Mouse (Mus musculus): Measurements from ENCODE around the gene 2610507B11Rik. TPM values are rescaled to one million over a fixed set of nuclear protein-coding genes. Genes with fewer than 3 reads are reported as not detected.

2610507B11Rik gene
- polyA plus RNA-seq, 1 experiment from 2014 or later = 86.5 TPM

Other genes with a start within 250 kb of the 2610507B11Rik start
- 12.3 and 15.8 TPM in 2 replicates for gene Dhrs13, start 229.5 kb upstream of the 2610507B11Rik start, polyA plus RNA-seq (2014; fragmentation: Nextera tagmentation; extraction: Ambion mirVana)
- gene Flot2, start 223.8 kb upstream of the 2610507B11Rik start, polyA plus RNA-seq (2014; fragmentation: Nextera tagmentation; extraction: Ambion mirVana) = 62.0 and 67.1 TPM in 2 replicates
- gene Eral1, start 181.4 kb upstream of the 2610507B11Rik start, polyA plus RNA-seq (2014; fragmentation: Nextera tagmentation; extraction: Ambion mirVana) = 25.6 and 27.0 TPM in 2 replicates
- 22.4 and 26.9 TPM in 2 replicates for gene Fam222b, start 167.1 kb upstream of the 2610507B11Rik start, polyA plus RNA-seq (2014; fragmentation: Nextera tagmentation; extraction: Ambion mirVana)
- gene Traf4, start 96.2 kb upstream of the 2610507B11Rik start, polyA plus RNA-seq (2014; fragmentation: Nextera tagmentation; extraction: Ambion mirVana) = 34.2 and 38.4 TPM in 2 replicates
- 9.9 and 10.6 TPM in 2 replicates for gene Nek8, start 85.1 kb upstream of the 2610507B11Rik start, polyA plus RNA-seq (2014; fragmentation: Nextera tagmentation; extraction: Ambion mirVana)
- gene Tlcd1, start 85.0 kb upstream of the 2610507B11Rik start, polyA plus RNA-seq (2014; fragmentation: Nextera tagmentation; extraction: Ambion mirVana) = 16.1 and 16.3 TPM in 2 replicates
- gene Rpl23a, start 78.2 kb upstream of the 2610507B11Rik start, polyA plus RNA-seq (2014; fragmentation: Nextera tagmentation; extraction: Ambion mirVana) = 1,064 and 1,178 TPM in 2 replicates
- gene Rab34, start 73.3 kb upstream of the 2610507B11Rik start, polyA plus RNA-seq (2014; fragmentation: Nextera tagmentation; extraction: Ambion mirVana) = 62.2 and 62.5 TPM in 2 replicates
- 4.2 TPM in 2 replicates for gene Proca1, start 68.4 kb upstream of the 2610507B11Rik start, polyA plus RNA-seq (2014; fragmentation: Nextera tagmentation; extraction: Ambion mirVana)
- gene Sdf2, start 16.0 kb upstream of the 2610507B11Rik start, polyA plus RNA-seq (2014; fragmentation: Nextera tagmentation; extraction: Ambion mirVana) = 50.2 and 55.1 TPM in 2 replicates
- gene Supt6, start 15.8 kb upstream of the 2610507B11Rik start, polyA plus RNA-seq (2014; fragmentation: Nextera tagmentation; extraction: Ambion mirVana) = 15.2 and 22.2 TPM in 2 replicates
- 0.17 TPM in 1 of 2 replicates, not detected in the other for gene BC030499, start 29.1 kb downstream of the 2610507B11Rik start, polyA plus RNA-seq (2014; fragmentation: Nextera tagmentation; extraction: Ambion mirVana)
- 31.7 and 32.8 TPM in 2 replicates for gene Spag5, start 39.8 kb downstream of the 2610507B11Rik start, polyA plus RNA-seq (2014; fragmentation: Nextera tagmentation; extraction: Ambion mirVana)
- 11.2 and 12.4 TPM in 2 replicates for gene Aldoc, start 61.2 kb downstream of the 2610507B11Rik start, polyA plus RNA-seq (2014; fragmentation: Nextera tagmentation; extraction: Ambion mirVana)
- 58.7 and 61.8 TPM in 2 replicates for gene Pigs, start 66.7 kb downstream of the 2610507B11Rik start, polyA plus RNA-seq (2014; fragmentation: Nextera tagmentation; extraction: Ambion mirVana)
- gene Unc119, start 81.7 kb downstream of the 2610507B11Rik start, polyA plus RNA-seq (2014; fragmentation: Nextera tagmentation; extraction: Ambion mirVana) = 44.9 and 48.1 TPM in 2 replicates
- gene Foxn1, start 124.8 kb downstream of the 2610507B11Rik start, polyA plus RNA-seq (2014; fragmentation: Nextera tagmentation; extraction: Ambion mirVana) = 0.07 and 0.29 TPM in 2 replicates
- not detected in 2 replicates for gene Slc13a2, start 160.5 kb downstream of the 2610507B11Rik start, polyA plus RNA-seq (2014; fragmentation: Nextera tagmentation; extraction: Ambion mirVana)
- 7.8 and 8.0 TPM in 2 replicates for gene Slc46a1, start 203.9 kb downstream of the 2610507B11Rik start, polyA plus RNA-seq (2014; fragmentation: Nextera tagmentation; extraction: Ambion mirVana)
- gene Sarm1, start 236.0 kb downstream of the 2610507B11Rik start, polyA plus RNA-seq (2014; fragmentation: Nextera tagmentation; extraction: Ambion mirVana) = 0.39 and 0.46 TPM in 2 replicates
- gene Vtn, start 237.3 kb downstream of the 2610507B11Rik start, polyA plus RNA-seq (2014; fragmentation: Nextera tagmentation; extraction: Ambion mirVana) = 0.54 and 4.6 TPM in 2 replicates
- gene Sebox, start 241.7 kb downstream of the 2610507B11Rik start, polyA plus RNA-seq (2014; fragmentation: Nextera tagmentation; extraction: Ambion mirVana) = not detected in 2 replicates